In the genomic region with DNA sequence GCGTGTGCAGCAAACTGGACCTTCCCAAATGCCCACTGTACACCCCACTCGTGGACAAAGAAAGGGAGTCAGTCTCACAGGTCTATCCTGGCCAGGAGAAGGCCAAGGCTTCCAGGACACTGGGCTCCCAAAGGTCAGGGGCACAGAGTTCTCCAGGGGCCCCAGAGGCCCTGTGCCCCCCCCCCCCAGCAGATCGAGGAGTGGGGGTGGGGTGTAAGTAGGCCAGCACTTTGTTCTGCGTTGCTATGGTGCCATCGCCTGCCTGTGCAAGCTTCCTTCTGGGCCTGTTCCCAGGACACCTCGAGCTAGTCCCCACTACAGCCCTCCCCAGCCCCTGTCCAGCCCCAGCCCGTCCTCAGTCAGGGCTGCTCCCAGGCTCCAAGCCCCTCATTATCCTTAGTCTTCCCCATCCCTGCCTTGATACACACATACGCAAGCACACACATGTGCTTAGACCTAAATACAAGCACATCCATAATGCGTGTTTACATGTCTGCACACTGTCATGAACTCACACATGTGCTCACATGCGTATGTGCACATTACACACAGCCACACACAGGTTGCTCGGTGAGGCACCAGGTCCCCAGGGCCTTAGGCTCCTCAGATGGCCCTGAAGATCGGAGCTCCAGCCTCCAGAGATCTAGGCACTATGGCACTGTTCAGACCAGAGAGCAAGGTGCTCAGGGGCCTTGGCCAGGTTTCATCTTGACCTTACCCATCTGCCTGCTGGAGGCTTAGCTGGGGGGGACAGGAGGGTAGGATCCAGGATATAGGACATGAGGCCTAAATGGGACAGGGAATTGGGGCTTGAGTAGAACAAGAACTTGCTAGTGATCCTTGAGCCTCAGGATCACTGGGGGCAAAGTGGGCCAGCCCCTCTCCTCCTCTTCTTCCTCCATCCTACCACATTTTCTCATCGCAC, we compare ENCODE assay signal across 9 mouse cellular contexts. TPM values are rescaled to one million over a fixed set of nuclear protein-coding genes. Genes with fewer than 3 reads are reported as not detected.
DNase-seq lines count a peak whose midpoint lies in the region; ATAC-seq and TF ChIP-seq lines count a peak whose summit lies in the region.
"Had no signal": no experiment of that assay in that cellular context is flagged by ENCODE, and none has a peak within 500 bp of the region (broad histone marks: within the 10 kb centered on the region; RNA-seq: fewer than 3 reads in every experiment).

No protein-coding gene starts in this region.

- DNase-seq in gastrocnemius, adult 2 months = no peak
- no peak for DNase-seq in gastrocnemius, postnatal 36 days
- peak; percentile 64 for DNase-seq in right cerebral cortex, adult 18-20 months
- no peak for DNase-seq in right cerebral cortex, postnatal 36 days (ENCODE audit: low spot score in 2 of 2)
- no peak for DNase-seq in hindbrain, embryonic 14.5 days (ENCODE audit: low spot score)
- DNase-seq in midbrain, embryonic 14.5 days = peak; percentile 72
- DNase-seq in testis, postnatal 10 days (ENCODE audit: low spot score) = no peak
- DNase-seq in c-Kit-positive CD71-positive TER-119-positive erythroid progenitor cells, embryonic 14.5 days (ENCODE audit: low spot score) = no peak

- peak overlapping the region; percentile 70 for H3K27ac ChIP-seq in gastrocnemius, adult 2 months
- H3K27ac ChIP-seq in hindbrain, embryonic 14.5 days = peak overlapping the region; percentile 86
- peak overlapping the region; percentile 91 for H3K27ac ChIP-seq in midbrain, embryonic 14.5 days (replicated peaks; ENCODE audit: low read depth, low read length)

- H3K9ac ChIP-seq in hindbrain, embryonic 14.5 days = peak overlapping the region; percentile 25; the same call in 1 of the 2 replicates
- peak overlapping the region; percentile 26 for H3K9ac ChIP-seq in midbrain, embryonic 14.5 days (replicated peaks; ENCODE audit: low read length)

- no peaks in the 10 kb centered on the region for H3K9me3 ChIP-seq in hindbrain, embryonic 14.5 days (ENCODE audit: control insufficient read depth, low read length)
- no peaks in the 10 kb centered on the region for H3K9me3 ChIP-seq in midbrain, embryonic 14.5 days (ENCODE audit: control insufficient read depth, low read length)

- peak overlapping the region; percentile 26 for H3K4me2 ChIP-seq in hindbrain, embryonic 14.5 days (replicated peaks)
- H3K4me2 ChIP-seq in midbrain, embryonic 14.5 days (ENCODE audit: low read length) = peak overlapping the region; percentile 20

- H3K36me3 ChIP-seq in hindbrain, embryonic 14.5 days (replicated peaks; ENCODE audit: control insufficient read depth, insufficient read depth) = no peaks in the 10 kb centered on the region
- no peaks in the 10 kb centered on the region for H3K36me3 ChIP-seq in midbrain, embryonic 14.5 days (ENCODE audit: control insufficient read depth, insufficient read depth, low read length)

- intact Hi-C loops in gastrocnemius, adult 2 months (cut with DNase I) = loop anchor here (5.0 kb wide), 1 partner anchor 37 kb away; no protein-coding TSS in a partner anchor
- intact Hi-C loops in gastrocnemius, postnatal 36 days (cut with DNase I) = loop anchor here (2.0 kb wide), 1 partner anchor 26 kb away; no protein-coding TSS in a partner anchor

- H3K27me3 ChIP-seq in hindbrain, embryonic 14.5 days (ENCODE audit: control insufficient read depth, insufficient read depth, low read length) = no peaks in the 10 kb centered on the region
- no peaks in the 10 kb centered on the region for H3K27me3 ChIP-seq in midbrain, embryonic 14.5 days (ENCODE audit: control insufficient read depth, insufficient read depth, low read length)

- 26% methylated on average over 13 of the region's 13 CpGs for WGBS in hindbrain, embryonic 14.5 days
- 17% methylated on average over 13 of the region's 13 CpGs for WGBS in midbrain, embryonic 14.5 days

- no peak overlapping the region for H3K4me3 ChIP-seq in gastrocnemius, adult 2 months
- no peak overlapping the region for H3K4me3 ChIP-seq in hindbrain, embryonic 14.5 days (replicated peaks; ENCODE audit: low read length)
- no peak overlapping the region for H3K4me3 ChIP-seq in midbrain, embryonic 14.5 days (replicated peaks; ENCODE audit: low read depth, low read length)
- H3K4me3 ChIP-seq: myocyte had no signal

- peak; percentile 55 for ATAC-seq in hindbrain, embryonic 14.5 days (ENCODE audit: low FRiP score)
- ATAC-seq in midbrain, embryonic 14.5 days (ENCODE audit: low FRiP score, low TSS enrichment) = peak; percentile 54

- H3K4me1 ChIP-seq in hindbrain, embryonic 14.5 days (replicated peaks; ENCODE audit: control insufficient read depth, insufficient read depth, low read length) = peaks cover 45% of the 10 kb centered on the region
- H3K4me1 ChIP-seq in midbrain, embryonic 14.5 days (ENCODE audit: control insufficient read depth, insufficient read depth, low read length) = peaks cover 55% of the 10 kb centered on the region

- no peak for TF ChIP-seq CTCF in gastrocnemius, adult 2 months (IDR thresholded peaks at IDR 0.05)

RNA-seq across cellular contexts. Expression of a gene that starts 17.2 kb away (rescaled TPM):
- total RNA-seq in gastrocnemius, adult 2 months (2021) = 1 to 10 TPM; 3.1 to 3.8 TPM
- total RNA-seq in gastrocnemius, postnatal 36 days (2021) = 1 to 10 TPM; 1.8 to 4.1 TPM
- 6.1 and 7.2 TPM in 2 replicates for polyA plus RNA-seq in hindbrain, embryonic 14.5 days (2014; fragmentation: Nextera tagmentation; extraction: Ambion mirVana)
- polyA plus RNA-seq in midbrain, embryonic 14.5 days (2014; fragmentation: Nextera tagmentation; extraction: Ambion mirVana) = 7.0 and 8.0 TPM in 2 replicates

RNA-seq across cellular contexts. Expression of a gene that starts 17.9 kb away (rescaled TPM):
- 10 to 100 TPM; 14.7 to 19.2 TPM for total RNA-seq in gastrocnemius, adult 2 months (2021)
- 10 to 100 TPM; 12.4 to 13.5 TPM for total RNA-seq in gastrocnemius, postnatal 36 days (2021)
- polyA plus RNA-seq in hindbrain, embryonic 14.5 days (2014; fragmentation: Nextera tagmentation; extraction: Ambion mirVana) = 65.5 and 71.6 TPM in 2 replicates
- polyA plus RNA-seq in midbrain, embryonic 14.5 days (2014; fragmentation: Nextera tagmentation; extraction: Ambion mirVana) = 67.3 and 72.9 TPM in 2 replicates

RNA-seq across cellular contexts. Expression of a gene that starts 17.9 kb away (rescaled TPM):
- 10 to 100 TPM; 37.4 to 46.7 TPM for total RNA-seq in gastrocnemius, adult 2 months (2021)
- total RNA-seq in gastrocnemius, postnatal 36 days (2021) = 10 to 100 TPM; 34.9 to 38.0 TPM
- polyA plus RNA-seq in hindbrain, embryonic 14.5 days (2014; fragmentation: Nextera tagmentation; extraction: Ambion mirVana) = 48.2 and 61.4 TPM in 2 replicates
- polyA plus RNA-seq in midbrain, embryonic 14.5 days (2014; fragmentation: Nextera tagmentation; extraction: Ambion mirVana) = 57.6 and 66.0 TPM in 2 replicates

RNA-seq across cellular contexts. Expression of a gene that starts 23.0 kb away (rescaled TPM):
- 10 to 100 TPM in 1 of 2 experiments, 1 to 10 TPM in 1; 6.7 to 10.8 TPM for total RNA-seq in gastrocnemius, adult 2 months (2021)
- 1 to 10 TPM; 7.9 to 8.3 TPM for total RNA-seq in gastrocnemius, postnatal 36 days (2021)
- polyA plus RNA-seq in hindbrain, embryonic 14.5 days (2014; fragmentation: Nextera tagmentation; extraction: Ambion mirVana) = 1,434 and 1,576 TPM in 2 replicates
- 1,414 and 1,526 TPM in 2 replicates for polyA plus RNA-seq in midbrain, embryonic 14.5 days (2014; fragmentation: Nextera tagmentation; extraction: Ambion mirVana)

Comparison
In these comparisons a context has a peak if more than half of its experiments do, and no peak if none do; other contexts are left out.
1. DNase-seq: peak in right cerebral cortex, adult 18-20 months (single experiment) and midbrain, embryonic 14.5 days (single experiment); none in gastrocnemius, adult 2 months (single experiment), gastrocnemius, postnatal 36 days (0 of 2), right cerebral cortex, postnatal 36 days (0 of 2), hindbrain, embryonic 14.5 days (single experiment), testis, postnatal 10 days (single experiment) and c-Kit-positive CD71-positive TER-119-positive erythroid progenitor cells, embryonic 14.5 days (single experiment).
2. Peak in every context shown above with its lines, with median percentiles within 50 percentile points of each other: H3K27ac ChIP-seq.